Mouse (Mus musculus): ENCODE measurements around the gene Ints4. TPM values are rescaled to one million over a fixed set of nuclear protein-coding genes. Genes with fewer than 3 reads are reported as not detected.

Gene Ints4
- polyA plus RNA-seq, 1 experiment from 2014 or later: 61.3 TPM

- no peak overlapping the region for H3K9ac ChIP-seq (replicated peaks; ENCODE audit: low read depth, low read length)
- no peak overlapping the region for H3K27ac ChIP-seq (ENCODE audit: low read length)
- H3K27me3 ChIP-seq (ENCODE audit: control insufficient read depth, insufficient read depth, low read length): no peaks in the 10 kb centered on the region
- H3K36me3 ChIP-seq (ENCODE audit: control insufficient read depth, insufficient read depth, low read length): peaks cover 34% of the 10 kb centered on the region
- H3K4me1 ChIP-seq (ENCODE audit: control insufficient read depth, insufficient read depth, low read length): no peaks in the 10 kb centered on the region
- WGBS: 89% methylated on average over 4 of the region's 4 CpGs
- no peak overlapping the region for H3K4me2 ChIP-seq (replicated peaks; ENCODE audit: low read depth, low read length)
- ATAC-seq (ENCODE audit: insufficient number of reproducible peaks, insufficient read depth, low FRiP score, low read depth): no peak
- H3K9me3 ChIP-seq (ENCODE audit: control insufficient read depth, low read depth, low read length): no peaks in the 10 kb centered on the region
- H3K4me3 ChIP-seq (ENCODE audit: low read depth, low read length): no peak overlapping the region
Measured at GRCm38 (mm10) chr7:97492420-97492819, 11.7 kb downstream of the Ints4 start.

DNA sequence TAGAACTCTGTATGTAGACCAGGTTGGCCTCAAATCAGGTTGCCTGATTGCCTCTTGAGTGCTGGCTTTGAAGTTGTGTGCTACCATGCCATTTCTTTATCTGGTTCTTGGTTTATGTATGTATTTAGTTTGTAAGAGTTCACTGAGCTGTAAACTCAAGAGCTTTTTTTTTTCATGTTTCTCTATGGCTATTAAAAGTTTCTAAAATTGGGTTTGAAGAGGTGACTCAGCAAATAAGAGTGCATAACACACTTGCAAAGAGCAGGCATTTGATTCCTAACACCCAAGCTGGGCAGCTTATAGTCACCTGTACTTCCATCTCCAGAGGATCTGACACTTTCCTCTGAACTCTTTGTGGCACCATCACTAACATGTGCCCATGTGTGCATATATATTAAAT, 14.3 kb downstream of the Ints4 start:
- no peak overlapping the region for H3K4me3 ChIP-seq (ENCODE audit: low read depth, low read length)
- ATAC-seq (ENCODE audit: insufficient number of reproducible peaks, insufficient read depth, low FRiP score, low read depth): no peak

GRCm38 (mm10) chr7:97500555-97501209, 19.9 kb downstream of the Ints4 start:
- Histone ChIP-seq H3K9ac (replicated peaks; ENCODE audit: low read depth, low read length) (no peak overlapping the region), H3K4me2 (replicated peaks; ENCODE audit: low read depth, low read length) (no peak overlapping the region), H3K4me1 (ENCODE audit: control insufficient read depth, insufficient read depth, low read length) (no peaks in the 10 kb centered on the region), H3K27ac (ENCODE audit: low read length) (no peak overlapping the region), H3K4me3 (ENCODE audit: low read depth, low read length) (no peak overlapping the region), H3K9me3 (ENCODE audit: control insufficient read depth, low read depth, low read length) (no peaks in the 10 kb centered on the region), H3K27me3 (ENCODE audit: control insufficient read depth, insufficient read depth, low read length) (no peaks in the 10 kb centered on the region), H3K36me3 (ENCODE audit: control insufficient read depth, insufficient read depth, low read length) (peaks cover 9% of the 10 kb centered on the region)
- WGBS: 72% methylated on average over 5 of the region's 5 CpGs
- no peak for ATAC-seq (ENCODE audit: insufficient number of reproducible peaks, insufficient read depth, low FRiP score, low read depth)

More for the DNA sequence above, 14.3 kb downstream of the Ints4 start:
- no peak overlapping the region for H3K4me2 ChIP-seq (replicated peaks; ENCODE audit: low read depth, low read length)
- H3K9ac ChIP-seq (replicated peaks; ENCODE audit: low read depth, low read length): no peak overlapping the region
- H3K36me3 ChIP-seq (ENCODE audit: control insufficient read depth, insufficient read depth, low read length): peaks cover 22% of the 10 kb centered on the region
- H3K4me1 ChIP-seq (ENCODE audit: control insufficient read depth, insufficient read depth, low read length): no peaks in the 10 kb centered on the region
- H3K27me3 ChIP-seq (ENCODE audit: control insufficient read depth, insufficient read depth, low read length): no peaks in the 10 kb centered on the region
- no peak overlapping the region for H3K27ac ChIP-seq (ENCODE audit: low read length)
- H3K9me3 ChIP-seq (ENCODE audit: control insufficient read depth, low read depth, low read length): no peaks in the 10 kb centered on the region

DNA sequence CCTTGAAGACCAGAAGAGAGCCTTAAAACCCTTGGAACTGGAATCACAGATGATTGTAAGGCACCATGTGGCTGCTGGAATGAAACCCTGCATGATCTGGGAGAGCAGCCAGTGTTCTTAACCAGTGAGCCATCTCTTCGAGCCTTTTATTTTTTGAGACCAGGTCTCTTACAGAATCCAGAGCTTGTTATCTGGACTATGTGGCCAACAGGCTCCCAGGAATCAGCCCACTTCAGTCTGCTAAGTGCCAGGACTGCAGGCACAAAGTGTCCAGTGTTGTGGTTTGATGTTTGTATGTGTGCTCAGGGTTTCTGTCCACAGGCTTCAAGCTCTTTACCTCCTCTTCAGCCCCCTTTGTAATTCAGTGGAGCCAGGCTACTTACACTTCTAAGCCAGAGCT, 34.0 kb downstream of the Ints4 start:
- peaks cover 67% of the 10 kb centered on the region for H3K36me3 ChIP-seq (ENCODE audit: control insufficient read depth, insufficient read depth, low read length)
- 90% methylated on average over 1 of the region's 1 CpGs for WGBS
- ATAC-seq (ENCODE audit: insufficient number of reproducible peaks, insufficient read depth, low FRiP score, low read depth): no peak

DNA sequence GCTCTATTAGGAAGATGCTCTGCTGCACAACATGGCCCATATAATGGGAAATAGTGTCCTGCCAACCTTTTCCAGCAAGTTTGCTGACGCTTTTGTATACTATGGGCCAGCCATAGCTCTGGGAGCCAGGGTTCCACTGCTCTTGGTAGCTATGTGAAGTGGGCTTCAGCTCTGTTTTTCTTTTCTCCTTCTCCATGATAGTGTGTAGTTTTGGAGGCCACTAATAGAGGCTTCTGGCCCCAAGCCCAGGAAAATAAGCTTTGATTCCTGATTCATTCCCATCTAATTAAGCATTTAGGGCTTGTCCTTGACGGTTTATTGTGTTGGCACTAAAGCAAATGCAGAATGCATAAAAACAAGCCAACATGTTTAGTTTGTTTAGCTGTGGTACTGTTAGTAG, 39.2 kb downstream of the Ints4 start:
- H3K27me3 ChIP-seq (ENCODE audit: control insufficient read depth, insufficient read depth, low read length): no peaks in the 10 kb centered on the region
- H3K4me1 ChIP-seq (ENCODE audit: control insufficient read depth, insufficient read depth, low read length): no peaks in the 10 kb centered on the region
- no peak overlapping the region for H3K4me2 ChIP-seq (replicated peaks; ENCODE audit: low read depth, low read length)
- H3K36me3 ChIP-seq (ENCODE audit: control insufficient read depth, insufficient read depth, low read length): peaks cover 48% of the 10 kb centered on the region
- H3K27ac ChIP-seq (ENCODE audit: low read length): no peak overlapping the region
- 98% methylated on average over 2 of the region's 2 CpGs for WGBS
- H3K9ac ChIP-seq (replicated peaks; ENCODE audit: low read depth, low read length): no peak overlapping the region
- no peak overlapping the region for H3K4me3 ChIP-seq (ENCODE audit: low read depth, low read length)
- ATAC-seq (ENCODE audit: insufficient number of reproducible peaks, insufficient read depth, low FRiP score, low read depth): no peak
- no peaks in the 10 kb centered on the region for H3K9me3 ChIP-seq (ENCODE audit: control insufficient read depth, low read depth, low read length)

More for the DNA sequence above, 34.0 kb downstream of the Ints4 start:
- Histone ChIP-seq H3K4me2 (replicated peaks; ENCODE audit: low read depth, low read length) (no peak overlapping the region), H3K27ac (ENCODE audit: low read length) (no peak overlapping the region), H3K27me3 (ENCODE audit: control insufficient read depth, insufficient read depth, low read length) (no peaks in the 10 kb centered on the region), H3K9ac (replicated peaks; ENCODE audit: low read depth, low read length) (no peak overlapping the region), H3K9me3 (ENCODE audit: control insufficient read depth, low read depth, low read length) (no peaks in the 10 kb centered on the region), H3K4me1 (ENCODE audit: control insufficient read depth, insufficient read depth, low read length) (no peaks in the 10 kb centered on the region), H3K4me3 (ENCODE audit: low read depth, low read length) (no peak overlapping the region)

- no peak overlapping the region for H3K4me3 ChIP-seq (ENCODE audit: low read depth, low read length)
- H3K4me1 ChIP-seq (ENCODE audit: control insufficient read depth, insufficient read depth, low read length): no peaks in the 10 kb centered on the region
- no peak for ATAC-seq (ENCODE audit: insufficient number of reproducible peaks, insufficient read depth, low FRiP score, low read depth)
- no peak overlapping the region for H3K27ac ChIP-seq (ENCODE audit: low read length)
- H3K9me3 ChIP-seq (ENCODE audit: control insufficient read depth, low read depth, low read length): no peaks in the 10 kb centered on the region
- H3K4me2 ChIP-seq (replicated peaks; ENCODE audit: low read depth, low read length): no peak overlapping the region
- H3K27me3 ChIP-seq (ENCODE audit: control insufficient read depth, insufficient read depth, low read length): no peaks in the 10 kb centered on the region
- H3K9ac ChIP-seq (replicated peaks; ENCODE audit: low read depth, low read length): no peak overlapping the region
- H3K36me3 ChIP-seq (ENCODE audit: control insufficient read depth, insufficient read depth, low read length): peaks cover 74% of the 10 kb centered on the region
- WGBS: 91% methylated on average over 5 of the region's 5 CpGs
Measured at GRCm38 (mm10) chr7:97535531-97535930, 54.8 kb downstream of the Ints4 start.

- no peak overlapping the region for H3K9ac ChIP-seq (replicated peaks; ENCODE audit: low read depth, low read length)
- no peak overlapping the region for H3K27ac ChIP-seq (ENCODE audit: low read length)
- 89% methylated on average over 5 of the region's 5 CpGs for WGBS
- peaks cover 68% of the 10 kb centered on the region for H3K36me3 ChIP-seq (ENCODE audit: control insufficient read depth, insufficient read depth, low read length)
- H3K27me3 ChIP-seq (ENCODE audit: control insufficient read depth, insufficient read depth, low read length): no peaks in the 10 kb centered on the region
- no peak overlapping the region for H3K4me2 ChIP-seq (replicated peaks; ENCODE audit: low read depth, low read length)
- H3K4me1 ChIP-seq (ENCODE audit: control insufficient read depth, insufficient read depth, low read length): no peaks in the 10 kb centered on the region
- no peak for ATAC-seq (ENCODE audit: insufficient number of reproducible peaks, insufficient read depth, low FRiP score, low read depth)
- no peaks in the 10 kb centered on the region for H3K9me3 ChIP-seq (ENCODE audit: control insufficient read depth, low read depth, low read length)
- H3K4me3 ChIP-seq (ENCODE audit: low read depth, low read length): no peak overlapping the region
Measured at GRCm38 (mm10) chr7:97536571-97536970, 55.8 kb downstream of the Ints4 start.

- ATAC-seq (ENCODE audit: insufficient number of reproducible peaks, insufficient read depth, low FRiP score, low read depth): no peak
- WGBS: 70% methylated on average over 2 of the region's 2 CpGs
- H3K4me3 ChIP-seq (ENCODE audit: low read depth, low read length): no peak overlapping the region
Measured at GRCm38 (mm10) chr7:97546462-97546861, 65.7 kb downstream of the Ints4 start.

DNA sequence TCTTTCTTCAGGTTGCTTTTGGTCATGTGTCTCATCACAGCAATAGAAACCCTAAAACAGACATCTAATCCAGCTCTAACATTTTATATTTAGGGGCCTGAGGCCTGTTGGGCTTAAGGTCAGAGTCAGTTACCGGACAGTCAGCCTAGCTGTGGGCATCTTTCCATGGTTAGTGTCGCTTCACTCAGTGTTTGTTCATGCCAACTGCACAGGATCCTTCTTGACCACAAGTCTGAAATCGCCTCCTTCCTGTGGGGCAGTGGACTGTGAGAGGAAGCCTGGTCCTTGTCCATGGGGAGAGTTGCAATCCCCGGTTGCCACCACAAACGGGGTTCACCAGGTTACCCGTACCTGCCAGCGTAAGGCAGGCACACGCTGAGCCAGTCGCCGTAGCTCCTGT, 68.5 kb downstream of the Ints4 start:
- 90% methylated on average over 10 of the region's 10 CpGs for WGBS
- no peak overlapping the region for H3K27ac ChIP-seq (ENCODE audit: low read length)

More at GRCm38 (mm10) chr7:97546462-97546861, 65.7 kb downstream of the Ints4 start:
- Histone ChIP-seq H3K9me3 (ENCODE audit: control insufficient read depth, low read depth, low read length) (no peaks in the 10 kb centered on the region), H3K4me1 (ENCODE audit: control insufficient read depth, insufficient read depth, low read length) (no peaks in the 10 kb centered on the region), H3K36me3 (ENCODE audit: control insufficient read depth, insufficient read depth, low read length) (peaks cover 14% of the 10 kb centered on the region), H3K4me2 (replicated peaks; ENCODE audit: low read depth, low read length) (no peak overlapping the region), H3K9ac (replicated peaks; ENCODE audit: low read depth, low read length) (no peak overlapping the region), H3K27me3 (ENCODE audit: control insufficient read depth, insufficient read depth, low read length) (no peaks in the 10 kb centered on the region), H3K27ac (ENCODE audit: low read length) (no peak overlapping the region)

More for the DNA sequence above, 68.5 kb downstream of the Ints4 start:
- Histone ChIP-seq H3K4me3 (ENCODE audit: low read depth, low read length) (no peak overlapping the region), H3K4me1 (ENCODE audit: control insufficient read depth, insufficient read depth, low read length) (no peaks in the 10 kb centered on the region), H3K27me3 (ENCODE audit: control insufficient read depth, insufficient read depth, low read length) (no peaks in the 10 kb centered on the region), H3K36me3 (ENCODE audit: control insufficient read depth, insufficient read depth, low read length) (no peaks in the 10 kb centered on the region), H3K4me2 (replicated peaks; ENCODE audit: low read depth, low read length) (no peak overlapping the region), H3K9ac (replicated peaks; ENCODE audit: low read depth, low read length) (no peak overlapping the region), H3K9me3 (ENCODE audit: control insufficient read depth, low read depth, low read length) (no peaks in the 10 kb centered on the region)
- ATAC-seq (ENCODE audit: insufficient number of reproducible peaks, insufficient read depth, low FRiP score, low read depth): no peak
